Mouse (Mus musculus) hindbrain, embryonic 11.5 days (tissue): ENCODE results near the gene Fbln2. TPM values are rescaled to one million over a fixed set of nuclear protein-coding genes. Genes with fewer than 3 reads are reported as not detected.
A peak's percentile ranks its signal among the peaks of the same experiment; 100 is the strongest.

Experiments used
- ATAC-seq: fragments of 200-750 bp; cut with Nextera tagmentation; 2 replicates; pipeline ENCODE4 v1.8.0; 2017; ENCODE audit warnings: mild to moderate bottlenecking, moderate TSS enrichment, moderate library complexity; ENCODE audit not compliant: low FRiP score
- DNase-seq: peaks from one replicate; pipeline ENCODE4 v3.0.0-alpha.2; 2015; ENCODE audit warnings: low spot score
- H3K27ac ChIP-seq: fragments of 300-500 bp; sonication (generic); 2 replicates; pipeline ENCODE4 v1.5.1; 2014; ENCODE audit warnings: mild to moderate bottlenecking, low read depth, low read length
- H3K27me3 ChIP-seq: fragments of 300-500 bp; sonication (generic); 2 replicates; pipeline ENCODE4 v1.6.1; 2014; ENCODE audit warnings: mild to moderate bottlenecking, low read length, moderate library complexity, mixed read lengths; ENCODE audit not compliant: control insufficient read depth, insufficient read depth
- H3K36me3 ChIP-seq: fragments of 300-500 bp; sonication (generic); 2 replicates; pipeline ENCODE4 v1.6.1; 2014; ENCODE audit warnings: mild to moderate bottlenecking, low read length, moderate library complexity, mixed read lengths; ENCODE audit not compliant: control insufficient read depth, insufficient read depth
- H3K4me1 ChIP-seq: fragments of 300-500 bp; sonication (generic); replicated peaks from 2 replicates; pipeline ENCODE4 v1.6.1; 2014; ENCODE audit warnings: low read length, mixed read lengths; ENCODE audit not compliant: control insufficient read depth, insufficient read depth
- H3K4me2 ChIP-seq: fragments of 300-500 bp; sonication (generic); replicated peaks from 2 replicates; pipeline ENCODE4 v1.6.1; 2014; ENCODE audit warnings: mild to moderate bottlenecking, low read depth, low read length
- H3K4me3 ChIP-seq: fragments of 300-500 bp; sonication (generic); 2 replicates; pipeline ENCODE4 v1.5.1; 2014; ENCODE audit warnings: low read depth, low read length
- H3K9ac ChIP-seq: fragments of 300-500 bp; sonication (generic); 2 replicates; pipeline ENCODE4 v1.6.1; 2014; ENCODE audit warnings: low read depth, low read length
- H3K9me3 ChIP-seq: fragments of 300-500 bp; sonication (generic); 2 replicates; pipeline ENCODE4 v1.6.1; 2016; ENCODE audit warnings: low read length; ENCODE audit not compliant: control insufficient read depth
- WGBS: fragments of 180-500 bp; shearing (Covaris S2); extraction: QIAGEN DNeasy Blood & Tissue Kit; methylation state at CpG from one replicate; pipeline ENCODE4 v1.1.7; 2014; 5-methylcytosine and 5-hydroxymethylcytosine counted together
- polyA plus RNA-seq: library from polyadenylated mRNA; unstranded; fragments of >200 nt; fragmentation: Nextera tagmentation; extraction: Ambion mirVana; gene quantifications from 2 replicates; pipeline ENCODE4 v1.2.1, GENCODE M21; 2014

Gene Fbln2
- polyA plus RNA-seq, 1 experiment from 2014 or later, result 36.5 TPM

- Histone ChIP-seq H3K9me3 (no peaks in the 10 kb centered on the region), H3K27ac (no peak overlapping the region), H3K4me2 (no peak overlapping the region), H3K27me3 (peaks cover 24% of the 10 kb centered on the region), H3K36me3 (no peaks in the 10 kb centered on the region), H3K9ac (no peak overlapping the region), H3K4me3 (no peak overlapping the region), H3K4me1 (peaks cover 10% of the 10 kb centered on the region)
- WGBS, result 50% methylated on average over 1 of the region's 1 CpGs
- DNase-seq (no peak), ATAC-seq (no peak)
These were observed 76.7 kb downstream of the Fbln2 start for GRCm38 (mm10) chr6:91288961-91289360.

- DNase-seq, result no peak
- Histone ChIP-seq H3K4me3 (no peak overlapping the region), H3K36me3 (no peaks in the 10 kb centered on the region), H3K27ac (no peak overlapping the region), H3K9me3 (no peaks in the 10 kb centered on the region), H3K4me2 (no peak overlapping the region), H3K27me3 (peaks cover 10% of the 10 kb centered on the region), H3K4me1 (0 out of 2 replicates have a peak, but pooled peaks cover 4% of the 10 kb centered on the region), H3K9ac (no peak overlapping the region)
- no peak for ATAC-seq
- WGBS, result 78% methylated on average over 10 of the region's 10 CpGs
These were observed 78.7 kb downstream of the Fbln2 start for GRCm38 (mm10) chr6:91290937-91291336.

GRCm38 (mm10) chr6:91295431-91295830 is 83.2 kb downstream of the Fbln2 start:
- Histone ChIP-seq H3K27ac (no peak overlapping the region), H3K4me2 (no peak overlapping the region), H3K4me1 (no peaks in the 10 kb centered on the region), H3K36me3 (no peaks in the 10 kb centered on the region), H3K9ac (no peak overlapping the region), H3K9me3 (no peaks in the 10 kb centered on the region), H3K4me3 (no peak overlapping the region), H3K27me3 (no peaks in the 10 kb centered on the region)
- 77% methylated on average over 4 of the region's 4 CpGs for WGBS
- DNase-seq, result no peak
- no peak for ATAC-seq

DNA sequence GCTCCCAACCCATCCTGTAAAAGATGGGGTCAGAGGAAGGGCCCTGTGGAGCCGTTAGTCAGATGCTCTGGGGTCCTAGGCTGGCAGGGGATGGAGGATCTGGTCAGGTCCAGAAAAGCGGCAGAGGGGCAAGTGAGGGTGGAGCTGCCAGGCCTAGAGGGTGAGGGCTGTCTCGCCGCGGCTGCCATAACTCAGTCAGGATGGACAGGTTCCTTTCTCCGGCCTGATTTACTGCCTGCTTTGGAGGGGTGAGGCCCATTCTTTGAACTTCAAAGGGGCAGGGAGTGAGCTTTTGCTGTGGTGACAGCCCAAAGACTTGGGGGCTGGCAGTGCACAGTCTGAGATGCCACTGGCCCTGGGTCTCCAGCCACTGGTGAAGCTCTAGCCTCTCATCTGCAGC is 86.6 kb downstream of the Fbln2 start:
- ATAC-seq (no peak), DNase-seq (no peak)
- Histone ChIP-seq H3K9me3 (no peaks in the 10 kb centered on the region), H3K9ac (no peak overlapping the region), H3K27me3 (no peaks in the 10 kb centered on the region), H3K36me3 (no peaks in the 10 kb centered on the region), H3K27ac (peak overlapping the region; percentile 31; the same call in 1 of the 2 replicates), H3K4me1 (peaks cover 11% of the 10 kb centered on the region), H3K4me3 (no peak overlapping the region), H3K4me2 (no peak overlapping the region)
- 44% methylated on average over 6 of the region's 6 CpGs for WGBS

GRCm38 (mm10) chr6:91300079-91300478 is 87.8 kb downstream of the Fbln2 start:
- no peak overlapping the region for H3K27ac ChIP-seq

GRCm38 (mm10) chr6:91301839-91302238 is 89.6 kb downstream of the Fbln2 start:
- ATAC-seq (peak; percentile 93), DNase-seq (peak; percentile 84)
- Histone ChIP-seq H3K36me3 (no peaks in the 10 kb centered on the region), H3K4me3 (no peak overlapping the region), H3K9me3 (no peaks in the 10 kb centered on the region), H3K4me2 (no peak overlapping the region), H3K9ac (no peak overlapping the region), H3K27ac (peak overlapping the region; percentile 90), H3K4me1 (peaks cover 11% of the 10 kb centered on the region), H3K27me3 (no peaks in the 10 kb centered on the region)
- WGBS, result 20% methylated on average over 1 of the region's 1 CpGs

More at GRCm38 (mm10) chr6:91300079-91300478, 87.8 kb downstream of the Fbln2 start:
- DNase-seq (no peak), ATAC-seq (no peak)
- Histone ChIP-seq H3K4me2 (no peak overlapping the region), H3K36me3 (no peaks in the 10 kb centered on the region), H3K9ac (no peak overlapping the region), H3K4me1 (peaks cover 11% of the 10 kb centered on the region), H3K9me3 (no peaks in the 10 kb centered on the region), H3K4me3 (no peak overlapping the region), H3K27me3 (no peaks in the 10 kb centered on the region)
- 76% methylated on average over 3 of the region's 3 CpGs for WGBS

- 77% methylated on average over 3 of the region's 3 CpGs for WGBS
- Histone ChIP-seq H3K9me3 (no peaks in the 10 kb centered on the region), H3K4me3 (no peak overlapping the region), H3K4me1 (peaks cover 11% of the 10 kb centered on the region), H3K4me2 (no peak overlapping the region), H3K27ac (peak overlapping the region; percentile 90), H3K27me3 (no peaks in the 10 kb centered on the region), H3K9ac (no peak overlapping the region), H3K36me3 (no peaks in the 10 kb centered on the region)
- no peak for DNase-seq
- peak; percentile 46 for ATAC-seq
These were observed 90.1 kb downstream of the Fbln2 start for GRCm38 (mm10) chr6:91302337-91302736.

DNA sequence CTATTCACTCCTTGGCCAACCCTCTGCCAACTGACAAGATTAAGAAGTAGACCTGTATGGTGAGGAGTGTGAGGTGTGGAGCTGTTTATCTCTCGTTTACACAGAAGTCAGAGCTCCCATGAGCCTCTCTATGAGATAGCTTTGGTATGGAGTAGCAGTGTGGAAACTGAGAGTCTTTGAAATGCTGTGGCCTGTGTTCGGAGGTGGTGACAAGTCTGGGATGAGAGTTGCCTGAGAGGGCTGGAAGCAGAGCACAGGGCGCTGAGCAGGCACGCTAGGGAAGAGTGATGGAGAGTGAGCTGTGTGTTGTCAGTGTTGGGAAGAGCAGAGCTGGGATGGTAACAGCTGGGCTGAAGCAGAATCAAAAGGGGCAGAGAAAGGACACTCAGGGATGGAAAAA is 91.9 kb downstream of the Fbln2 start:
- WGBS, result 80% methylated on average over 4 of the region's 4 CpGs
- Histone ChIP-seq H3K36me3 (no peaks in the 10 kb centered on the region), H3K4me3 (no peak overlapping the region), H3K9me3 (no peaks in the 10 kb centered on the region), H3K4me2 (no peak overlapping the region), H3K4me1 (peaks cover 11% of the 10 kb centered on the region), H3K27ac (no peak overlapping the region), H3K9ac (no peak overlapping the region), H3K27me3 (no peaks in the 10 kb centered on the region)
- ATAC-seq (no peak), DNase-seq (no peak)

- no peak for ATAC-seq
- H3K4me2 ChIP-seq, result no peak overlapping the region
- H3K4me3 ChIP-seq, result no peak overlapping the region
- WGBS, result 88% methylated on average over 1 of the region's 1 CpGs
- no peaks in the 10 kb centered on the region for H3K36me3 ChIP-seq
- no peak overlapping the region for H3K27ac ChIP-seq
- no peaks in the 10 kb centered on the region for H3K27me3 ChIP-seq
- no peak overlapping the region for H3K9ac ChIP-seq
- DNase-seq, result no peak
- no peaks in the 10 kb centered on the region for H3K4me1 ChIP-seq
- no peaks in the 10 kb centered on the region for H3K9me3 ChIP-seq
These were observed 95.7 kb downstream of the Fbln2 start for GRCm38 (mm10) chr6:91307972-91308371.
